In the genomic region with DNA sequence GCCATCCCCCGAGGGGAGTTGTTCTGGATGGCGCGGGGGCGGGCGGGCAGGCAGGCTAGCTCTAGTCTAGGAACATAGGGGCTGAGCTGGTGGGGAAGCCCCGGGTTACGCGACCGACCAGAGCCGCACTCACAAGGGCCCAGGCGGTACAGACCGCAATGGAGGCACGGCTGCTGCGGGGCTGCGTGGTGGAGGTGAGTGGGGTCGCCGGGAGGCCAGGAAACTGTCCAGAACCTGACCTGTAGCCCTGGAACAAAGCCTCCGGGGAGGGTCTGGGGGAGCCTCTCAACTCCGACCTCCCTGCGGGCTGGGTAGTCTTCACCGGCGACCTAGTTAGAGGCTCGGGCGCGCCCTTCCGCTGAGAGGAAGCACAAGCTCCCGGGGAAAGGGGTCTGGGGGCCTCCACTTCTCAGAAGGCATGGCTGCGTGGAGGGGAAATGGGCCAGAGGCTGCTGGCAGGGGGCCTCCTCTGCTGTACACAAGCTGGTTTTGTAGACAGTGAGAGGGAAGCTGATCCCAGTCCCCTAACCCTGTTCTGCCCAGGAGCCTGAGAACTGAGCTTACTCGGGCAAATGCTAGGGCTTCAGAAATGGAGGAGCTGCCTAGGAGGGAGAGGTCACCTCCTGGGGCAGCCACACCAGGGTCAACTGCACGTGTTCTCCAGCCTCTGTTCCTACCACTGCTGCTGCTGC, we compare ENCODE assay signal across 8 mouse cellular contexts. TPM values are rescaled to one million over a fixed set of nuclear protein-coding genes. Genes with fewer than 3 reads are reported as not detected.
DNase-seq lines count a peak whose midpoint lies in the region; ATAC-seq and TF ChIP-seq lines count a peak whose summit lies in the region.

A gene (plus strand): TSS at position 14 of the 692 bp plus-strand sequence.

- peak; percentile 19; the same call in 1 of the 2 replicates for ATAC-seq in heart, embryonic 15.5 days (replicated peaks; ENCODE audit: insufficient number of reproducible peaks, insufficient read depth, low FRiP score, low read depth)
- peak; percentile 44 for ATAC-seq in activated CD4-positive, CD25-positive, alpha-beta regulatory T cell, adult 4 months
- ATAC-seq in hindbrain, postnatal 0 days = no peak
- ATAC-seq in midbrain, embryonic 12.5 days (ENCODE audit: low FRiP score, low read depth) = no peak

- no peak within 1 kb of the TSS for H3K27ac ChIP-seq in heart, embryonic 15.5 days
- no peak within 1 kb of the TSS for H3K27ac ChIP-seq in hindbrain, postnatal 0 days
- no peak within 1 kb of the TSS for H3K27ac ChIP-seq in midbrain, embryonic 12.5 days (replicated peaks)
- no peak within 1 kb of the TSS for H3K27ac ChIP-seq in cerebellum, adult 2 months (ENCODE audit: insufficient read depth, low read length)

- H3K4me3 ChIP-seq in heart, embryonic 15.5 days = peak within 1 kb of the TSS; percentile 30
- no peak within 1 kb of the TSS for H3K4me3 ChIP-seq in hindbrain, postnatal 0 days (ENCODE audit: low read length)
- H3K4me3 ChIP-seq in midbrain, embryonic 12.5 days = peak within 1 kb of the TSS; percentile 19
- no peak within 1 kb of the TSS for H3K4me3 ChIP-seq in cerebellum, adult 2 months (replicated peaks; ENCODE audit: insufficient read depth, low read depth, low read length)

- peak within 1 kb of the TSS; percentile 35; the same call in 1 of the 2 replicates for H3K9ac ChIP-seq in heart, embryonic 15.5 days
- H3K9ac ChIP-seq in hindbrain, postnatal 0 days (replicated peaks; ENCODE audit: low read length) = no peak within 1 kb of the TSS
- H3K9ac ChIP-seq in midbrain, embryonic 12.5 days (replicated peaks) = peak within 1 kb of the TSS; percentile 20; the same call in 1 of the 2 replicates

- H3K36me3 ChIP-seq in heart, embryonic 15.5 days = peaks cover 29% of the 10 kb centered on the region
- H3K36me3 ChIP-seq in hindbrain, postnatal 0 days (ENCODE audit: insufficient read depth, low read length) = peaks cover 13% of the 10 kb centered on the region
- H3K36me3 ChIP-seq in midbrain, embryonic 12.5 days = peaks cover 8% of the 10 kb centered on the region; the same call in 1 of the 2 replicates

- intact Hi-C loops in heart, postnatal 10 days (cut with DNase I) = no loop called here

- H3K4me2 ChIP-seq in heart, embryonic 15.5 days = peak within 1 kb of the TSS; percentile 59
- peak within 1 kb of the TSS; percentile 26; the same call in 1 of the 2 replicates for H3K4me2 ChIP-seq in hindbrain, postnatal 0 days (ENCODE audit: low read depth, low read length)
- peak within 1 kb of the TSS; percentile 35 for H3K4me2 ChIP-seq in midbrain, embryonic 12.5 days (replicated peaks)

- no peaks in the 10 kb centered on the region for H3K9me3 ChIP-seq in heart, embryonic 15.5 days (replicated peaks)
- no peaks in the 10 kb centered on the region for H3K9me3 ChIP-seq in hindbrain, postnatal 0 days (ENCODE audit: low read length)
- no peaks in the 10 kb centered on the region for H3K9me3 ChIP-seq in midbrain, embryonic 12.5 days

- no peak for DNase-seq in heart, postnatal 10 days
- DNase-seq in hindbrain, postnatal 0 days (ENCODE audit: low spot score) = no peak
- no peak for DNase-seq in cerebellum, adult 18-20 months
- DNase-seq in cerebellum, postnatal 25 days = no peak
- DNase-seq in cerebellum, adult 2 months = no peak

- peaks cover 32% of the 10 kb centered on the region for H3K4me1 ChIP-seq in heart, embryonic 15.5 days (replicated peaks)
- H3K4me1 ChIP-seq in hindbrain, postnatal 0 days (ENCODE audit: insufficient read depth, low read length) = no peaks in the 10 kb centered on the region
- peaks cover 29% of the 10 kb centered on the region for H3K4me1 ChIP-seq in midbrain, embryonic 12.5 days
- H3K4me1 ChIP-seq in cerebellum, adult 2 months (ENCODE audit: control insufficient read depth, insufficient read depth, low read length) = no peaks in the 10 kb centered on the region

- no peak for TF ChIP-seq CTCF in hindbrain, postnatal 0 days (IDR thresholded peaks at IDR 0.05; ENCODE audit: low read depth)
- TF ChIP-seq CTCF in cerebellum, adult 2 months (IDR thresholded peaks at IDR 0.05; ENCODE audit: borderline replicate concordance, insufficient read depth, low read depth, low read length) = no peak

- WGBS in heart, embryonic 15.5 days = 6% methylated on average over 30 of the region's 30 CpGs
- WGBS in hindbrain, postnatal 0 days = 5% methylated on average over 30 of the region's 30 CpGs
- WGBS in midbrain, embryonic 12.5 days = 3% methylated on average over 30 of the region's 30 CpGs
- WGBS in cerebellum, adult 2 months = 7% methylated on average over 30 of the region's 30 CpGs

- TF ChIP-seq POLR2A in cerebellum, adult 2 months (IDR thresholded peaks at IDR 0.05; ENCODE audit: borderline replicate concordance, insufficient read depth, low read length) = no peak

- H3K27me3 ChIP-seq in heart, embryonic 15.5 days = peaks cover 75% of the 10 kb centered on the region
- H3K27me3 ChIP-seq in hindbrain, postnatal 0 days (ENCODE audit: insufficient read depth, low read length) = peaks cover 55% of the 10 kb centered on the region
- peaks cover 88% of the 10 kb centered on the region for H3K27me3 ChIP-seq in midbrain, embryonic 12.5 days
- H3K27me3 ChIP-seq in cerebellum, adult 2 months (ENCODE audit: control insufficient read depth, insufficient read depth, low read length) = peaks cover 7% of the 10 kb centered on the region; the same call in 1 of the 2 replicates

RNA-seq across cellular contexts. Expression of the gene that starts here (rescaled TPM):
- 0.94 and 1.6 TPM in 2 replicates for polyA plus RNA-seq in heart, embryonic 15.5 days (2015; fragmentation: Nextera tagmentation; extraction: Ambion mirVana)
- 1 to 10 TPM; 1.9 TPM for total RNA-seq in heart, postnatal 10 days (2021)
- polyA plus RNA-seq in activated CD4-positive, CD25-positive, alpha-beta regulatory T cell, adult 4 months (2017; shearing (Covaris generic)) = 100 to 1,000 TPM; 132 to 150 TPM
- total RNA-seq in hindbrain, postnatal 0 days (2014; rRNA removed) = 0.22 and 1.6 TPM in 2 replicates
- 0.48 and 0.62 TPM in 2 replicates for polyA plus RNA-seq in hindbrain, postnatal 0 days (2015; fragmentation: Nextera tagmentation; extraction: Ambion mirVana)
- 0.73 and 0.83 TPM in 2 replicates for polyA plus RNA-seq in midbrain, embryonic 12.5 days (2016; fragmentation: Nextera tagmentation; extraction: Ambion mirVana)
- 1.2 and 1.4 TPM in 2 replicates for polyA plus RNA-seq in cerebellum, adult 2 months (2012; rRNA removed)

Comparison
In these comparisons a context has a peak if more than half of its experiments do, and no peak if none do; other contexts are left out.
1. RNA of the gene that starts here (polyA plus RNA-seq): 132 to 150 TPM in activated CD4-positive, CD25-positive, alpha-beta regulatory T cell, adult 4 months; 1.2 to 1.4 TPM in cerebellum, adult 2 months, 0.94 to 1.6 TPM in heart, embryonic 15.5 days, 0.73 to 0.83 TPM in midbrain, embryonic 12.5 days and 0.48 to 0.62 TPM in hindbrain, postnatal 0 days; every median in the first group is over 10 times any median in the second.
2. ATAC-seq: peak in heart, embryonic 15.5 days (single experiment) and activated CD4-positive, CD25-positive, alpha-beta regulatory T cell, adult 4 months (single experiment); none in hindbrain, postnatal 0 days (single experiment) and midbrain, embryonic 12.5 days (single experiment).
3. H3K4me3 ChIP-seq: peak in heart, embryonic 15.5 days (single experiment) and midbrain, embryonic 12.5 days (single experiment); none in hindbrain, postnatal 0 days (single experiment) and cerebellum, adult 2 months (single experiment).
4. Peak in every context shown above with its lines, with median percentiles within 50 percentile points of each other: H3K4me2 ChIP-seq.